Mouse (Mus musculus): ENCODE measurements at regions not wholly inside any gene's neighbourhood (a gene's known extent, or its start where the extent isn't known, plus 50 kb on each side); places are given as distances from the start of the nearest gene placed in this dataset.
A peak's percentile ranks its signal among the peaks of the same experiment; 100 is the strongest.

- no peaks in the 10 kb centered on the region for H3K9me3 ChIP-seq
- H3K4me2 ChIP-seq = no peak overlapping the region
- no peaks in the 10 kb centered on the region for H3K36me3 ChIP-seq
- H3K9ac ChIP-seq (replicated peaks) = no peak overlapping the region
- H3K27me3 ChIP-seq = no peaks in the 10 kb centered on the region
- H3K4me1 ChIP-seq (replicated peaks) = no peaks in the 10 kb centered on the region
- H3K27ac ChIP-seq = no peak overlapping the region
- no peak for ATAC-seq (ENCODE audit: insufficient number of reproducible peaks, insufficient read depth, low FRiP score, low TSS enrichment, low read depth)
- WGBS = 87% methylated on average over 6 of the region's 6 CpGs
- H3K4me3 ChIP-seq (replicated peaks) = no peak overlapping the region
Observed at GRCm38 (mm10) chr8:127985616-127986015, 372.8 kb upstream of the Nrp1 start.

- ATAC-seq (ENCODE audit: insufficient number of reproducible peaks, insufficient read depth, low FRiP score, low TSS enrichment, low read depth) = no peak
- H3K4me2 ChIP-seq = no peak overlapping the region
Observed at GRCm38 (mm10) chr8:127988887-127989286, 369.5 kb upstream of the Nrp1 start.

DNA sequence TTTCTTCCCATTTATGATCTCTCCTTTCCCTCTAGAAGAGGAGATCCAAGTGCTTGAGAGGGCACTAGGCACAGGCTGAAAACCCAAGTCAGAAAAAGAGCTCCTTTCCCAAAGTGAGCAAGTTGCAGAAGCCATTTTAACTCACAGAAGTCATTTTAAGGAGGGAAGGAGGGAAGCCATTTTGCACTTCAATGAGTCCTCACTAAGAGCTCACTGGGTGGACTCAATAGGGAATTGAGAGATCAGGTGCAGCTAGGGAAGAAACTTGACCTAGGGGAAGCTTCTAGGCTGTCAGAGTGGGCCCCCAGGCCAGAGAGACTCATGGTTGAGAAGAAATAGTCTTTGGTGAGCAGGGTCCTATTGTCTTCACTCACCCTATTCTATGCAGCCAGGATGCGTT, 363.5 kb upstream of the Nrp1 start:
- no peak overlapping the region for H3K4me3 ChIP-seq (replicated peaks)
- 90% methylated on average over 1 of the region's 1 CpGs for WGBS
- no peak overlapping the region for H3K9ac ChIP-seq (replicated peaks)
- H3K36me3 ChIP-seq = no peaks in the 10 kb centered on the region
- no peak for ATAC-seq (ENCODE audit: insufficient number of reproducible peaks, insufficient read depth, low FRiP score, low TSS enrichment, low read depth)
- H3K4me2 ChIP-seq = no peak overlapping the region
- H3K4me1 ChIP-seq (replicated peaks) = no peaks in the 10 kb centered on the region
- H3K27ac ChIP-seq = no peak overlapping the region
- no peaks in the 10 kb centered on the region for H3K27me3 ChIP-seq
- no peaks in the 10 kb centered on the region for H3K9me3 ChIP-seq

More at GRCm38 (mm10) chr8:127988887-127989286, 369.5 kb upstream of the Nrp1 start:
- Histone ChIP-seq H3K27ac (no peak overlapping the region), H3K27me3 (no peaks in the 10 kb centered on the region), H3K4me3 (replicated peaks) (no peak overlapping the region), H3K4me1 (replicated peaks) (no peaks in the 10 kb centered on the region), H3K9ac (replicated peaks) (no peak overlapping the region), H3K9me3 (no peaks in the 10 kb centered on the region), H3K36me3 (no peaks in the 10 kb centered on the region)
- WGBS = 78% methylated on average over 1 of the region's 1 CpGs

- no peaks in the 10 kb centered on the region for H3K36me3 ChIP-seq
- H3K4me1 ChIP-seq (replicated peaks) = no peaks in the 10 kb centered on the region
- H3K4me2 ChIP-seq = no peak overlapping the region
- 75% methylated on average over 1 of the region's 1 CpGs for WGBS
- no peak overlapping the region for H3K4me3 ChIP-seq (replicated peaks)
- no peak overlapping the region for H3K9ac ChIP-seq (replicated peaks)
- H3K27ac ChIP-seq = no peak overlapping the region
- no peak for ATAC-seq (ENCODE audit: insufficient number of reproducible peaks, insufficient read depth, low FRiP score, low TSS enrichment, low read depth)
- H3K27me3 ChIP-seq = no peaks in the 10 kb centered on the region
- no peaks in the 10 kb centered on the region for H3K9me3 ChIP-seq
Observed at GRCm38 (mm10) chr8:127995490-127995889, 362.9 kb upstream of the Nrp1 start.

DNA sequence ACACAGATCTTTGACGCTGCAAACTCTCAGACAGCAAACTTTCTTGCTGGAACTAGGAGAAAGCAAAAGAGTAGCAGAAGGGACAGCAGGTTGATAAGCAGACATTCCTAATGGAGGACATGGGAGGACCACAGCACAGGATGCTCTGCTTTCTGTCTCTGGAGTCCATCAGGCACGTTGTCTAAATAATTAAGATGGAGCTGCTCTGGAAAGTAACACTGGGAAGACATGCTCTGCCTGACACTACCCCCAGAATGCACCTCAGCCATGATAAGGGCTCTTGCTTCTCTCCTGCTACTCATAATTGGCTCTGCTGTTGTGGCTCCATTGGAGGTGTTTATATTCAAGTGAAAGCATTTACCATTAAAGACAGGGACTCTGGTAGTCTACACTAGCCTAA, 356.0 kb upstream of the Nrp1 start:
- no peaks in the 10 kb centered on the region for H3K9me3 ChIP-seq
- H3K4me3 ChIP-seq (replicated peaks) = no peak overlapping the region
- 44% methylated on average over 2 of the region's 2 CpGs for WGBS
- no peak overlapping the region for H3K9ac ChIP-seq (replicated peaks)
- no peaks in the 10 kb centered on the region for H3K27me3 ChIP-seq
- H3K36me3 ChIP-seq = no peaks in the 10 kb centered on the region
- no peak for ATAC-seq (ENCODE audit: insufficient number of reproducible peaks, insufficient read depth, low FRiP score, low TSS enrichment, low read depth)
- H3K4me1 ChIP-seq (replicated peaks) = peaks cover 4% of the 10 kb centered on the region; the same call in 1 of the 2 replicates
- no peak overlapping the region for H3K27ac ChIP-seq
- H3K4me2 ChIP-seq = no peak overlapping the region

- Histone ChIP-seq H3K4me3 (replicated peaks) (no peak overlapping the region), H3K9me3 (no peaks in the 10 kb centered on the region), H3K4me2 (no peak overlapping the region), H3K27ac (no peak overlapping the region), H3K9ac (replicated peaks) (no peak overlapping the region), H3K36me3 (no peaks in the 10 kb centered on the region), H3K4me1 (replicated peaks) (peaks cover 4% of the 10 kb centered on the region; the same call in 1 of the 2 replicates), H3K27me3 (no peaks in the 10 kb centered on the region)
- no peak for ATAC-seq (ENCODE audit: insufficient number of reproducible peaks, insufficient read depth, low FRiP score, low TSS enrichment, low read depth)
- WGBS = 90% methylated on average over 1 of the region's 1 CpGs
Observed at GRCm38 (mm10) chr8:128002806-128003205, 355.6 kb upstream of the Nrp1 start.

DNA sequence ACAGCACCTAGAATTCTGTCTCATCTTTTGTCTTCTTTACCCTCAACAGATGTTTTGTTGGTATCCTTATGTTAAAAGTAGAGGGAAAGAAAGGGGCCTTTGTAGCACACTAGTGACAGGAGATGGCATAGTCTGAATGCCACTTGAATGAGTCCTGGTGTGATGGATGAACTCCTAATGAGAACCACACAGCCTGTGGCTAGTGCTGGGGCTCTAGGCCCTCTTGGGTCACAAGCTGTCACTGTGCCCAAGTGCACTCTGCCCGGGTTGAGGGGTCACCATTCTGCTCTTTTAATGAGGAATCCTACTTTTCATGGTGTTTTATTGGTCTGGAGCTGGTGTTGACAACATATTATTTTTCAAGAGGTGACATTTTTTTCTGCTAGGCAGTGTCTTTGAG, 355.0 kb upstream of the Nrp1 start:
- Histone ChIP-seq H3K9me3 (no peaks in the 10 kb centered on the region), H3K4me3 (replicated peaks) (no peak overlapping the region), H3K9ac (replicated peaks) (no peak overlapping the region), H3K4me2 (no peak overlapping the region), H3K27ac (no peak overlapping the region), H3K4me1 (replicated peaks) (peaks cover 4% of the 10 kb centered on the region; the same call in 1 of the 2 replicates), H3K27me3 (no peaks in the 10 kb centered on the region), H3K36me3 (no peaks in the 10 kb centered on the region)
- WGBS = 9% methylated on average over 1 of the region's 1 CpGs
- no peak for ATAC-seq (ENCODE audit: insufficient number of reproducible peaks, insufficient read depth, low FRiP score, low TSS enrichment, low read depth)

DNA sequence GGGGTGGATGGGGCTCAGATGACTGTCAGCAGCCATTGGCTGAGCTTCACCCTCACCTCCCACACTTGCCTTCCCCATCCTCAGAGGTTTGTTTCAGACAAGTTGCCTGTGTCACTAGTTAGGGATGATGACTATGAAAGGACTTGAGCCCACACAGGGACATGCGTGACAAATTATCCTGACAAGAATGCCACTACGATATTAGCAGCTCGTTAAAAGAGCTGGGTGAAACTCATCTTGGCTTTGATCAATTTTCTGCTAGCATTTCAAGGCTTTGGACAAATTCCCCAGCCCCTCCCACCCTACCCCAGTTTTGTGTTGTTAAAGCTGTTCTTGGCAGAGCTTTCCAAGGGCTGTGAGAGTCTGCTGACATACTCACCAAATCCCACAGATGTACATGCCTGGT, 354.5 kb upstream of the Nrp1 start:
- Histone ChIP-seq H3K4me1 (replicated peaks) (peaks cover 4% of the 10 kb centered on the region; the same call in 1 of the 2 replicates), H3K9me3 (no peaks in the 10 kb centered on the region), H3K27me3 (no peaks in the 10 kb centered on the region), H3K4me2 (no peak overlapping the region), H3K27ac (no peak overlapping the region), H3K9ac (replicated peaks) (no peak overlapping the region), H3K36me3 (no peaks in the 10 kb centered on the region), H3K4me3 (replicated peaks) (no peak overlapping the region)
- no peak for ATAC-seq (ENCODE audit: insufficient number of reproducible peaks, insufficient read depth, low FRiP score, low TSS enrichment, low read depth)
- 15% methylated on average over 3 of the region's 3 CpGs for WGBS

DNA sequence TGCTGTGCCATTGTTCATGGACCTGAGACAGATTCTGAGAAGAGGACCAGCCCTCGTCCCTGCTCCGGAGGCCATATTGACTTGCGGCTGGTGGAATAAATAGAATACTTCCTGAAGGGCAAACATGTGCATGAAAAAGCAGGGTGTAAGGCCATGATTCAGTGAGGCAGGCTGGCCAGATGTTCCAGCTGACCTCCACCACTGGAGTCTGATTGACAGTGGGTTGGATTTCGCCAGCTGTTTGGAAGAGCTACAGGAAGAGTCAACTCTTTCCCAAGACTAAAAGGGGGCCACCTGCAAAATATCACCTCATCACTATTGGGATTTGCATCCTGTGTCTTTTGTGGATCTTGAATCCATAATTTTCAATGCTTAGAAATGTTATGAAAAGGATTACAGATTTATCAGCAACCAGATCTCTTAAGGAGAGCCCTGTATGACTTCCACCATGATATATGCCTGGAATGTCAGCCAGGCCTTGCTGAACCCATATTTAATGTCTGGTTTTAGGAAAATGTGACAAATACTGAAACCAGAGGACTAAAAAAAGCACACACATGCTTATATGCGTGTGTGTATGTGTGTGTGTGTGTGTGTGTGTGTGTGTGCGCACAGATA, 348.9 kb upstream of the Nrp1 start:
- Histone ChIP-seq H3K9me3 (no peaks in the 10 kb centered on the region), H3K27ac (no peak overlapping the region), H3K4me3 (replicated peaks) (no peak overlapping the region), H3K9ac (replicated peaks) (no peak overlapping the region), H3K27me3 (no peaks in the 10 kb centered on the region), H3K36me3 (no peaks in the 10 kb centered on the region), H3K4me2 (no peak overlapping the region), H3K4me1 (replicated peaks) (no peaks in the 10 kb centered on the region)
- no peak for ATAC-seq (ENCODE audit: insufficient number of reproducible peaks, insufficient read depth, low FRiP score, low TSS enrichment, low read depth)
- 85% methylated on average over 6 of the region's 6 CpGs for WGBS

- Histone ChIP-seq H3K27ac (no peak overlapping the region), H3K27me3 (no peaks in the 10 kb centered on the region), H3K36me3 (no peaks in the 10 kb centered on the region), H3K4me3 (replicated peaks) (no peak overlapping the region), H3K9me3 (no peaks in the 10 kb centered on the region), H3K9ac (replicated peaks) (no peak overlapping the region), H3K4me1 (replicated peaks) (no peaks in the 10 kb centered on the region), H3K4me2 (no peak overlapping the region)
- 73% methylated on average over 8 of the region's 8 CpGs for WGBS
- ATAC-seq (ENCODE audit: insufficient number of reproducible peaks, insufficient read depth, low FRiP score, low TSS enrichment, low read depth) = no peak
Observed at GRCm38 (mm10) chr8:128017171-128017570, 341.2 kb upstream of the Nrp1 start.

GRCm38 (mm10) chr8:128023661-128024060, 334.7 kb upstream of the Nrp1 start:
- Histone ChIP-seq H3K4me3 (replicated peaks) (no peak overlapping the region), H3K9me3 (no peaks in the 10 kb centered on the region), H3K27ac (no peak overlapping the region), H3K4me1 (replicated peaks) (peaks cover 12% of the 10 kb centered on the region), H3K9ac (replicated peaks) (no peak overlapping the region), H3K4me2 (no peak overlapping the region), H3K36me3 (no peaks in the 10 kb centered on the region), H3K27me3 (no peaks in the 10 kb centered on the region)
- 54% methylated on average over 2 of the region's 2 CpGs for WGBS
- ATAC-seq (ENCODE audit: insufficient number of reproducible peaks, insufficient read depth, low FRiP score, low TSS enrichment, low read depth) = no peak

GRCm38 (mm10) chr8:128024774-128025222, 333.6 kb upstream of the Nrp1 start:
- H3K27ac ChIP-seq = peak overlapping the region; percentile 46
- ATAC-seq (ENCODE audit: insufficient number of reproducible peaks, insufficient read depth, low FRiP score, low TSS enrichment, low read depth) = no peak
- H3K4me2 ChIP-seq = no peak overlapping the region
- no peak overlapping the region for H3K9ac ChIP-seq (replicated peaks)
- H3K9me3 ChIP-seq = no peaks in the 10 kb centered on the region
- no peak overlapping the region for H3K4me3 ChIP-seq (replicated peaks)
- no CpG with 5 or more reads among the region's 2 CpGs for WGBS
- no peaks in the 10 kb centered on the region for H3K27me3 ChIP-seq
- H3K4me1 ChIP-seq (replicated peaks) = peaks cover 12% of the 10 kb centered on the region
- H3K36me3 ChIP-seq = no peaks in the 10 kb centered on the region

Data from limb, embryonic 12.5 days (tissue).